Mouse (Mus musculus) testis, adult 2 months (tissue): ENCODE results near the gene Fcho2.

Source experiments
- CTCF ChIP-seq: fragments of 200-500 bp; IDR thresholded peaks from 2 replicates; pipeline ENCODE4 v1.5.1; 2012; ENCODE audit warnings: low read depth, mild to moderate bottlenecking, inconsistent platforms, low read length, moderate library complexity; ENCODE audit not compliant: control insufficient read depth, insufficient read depth, insufficient replicate concordance
- POLR2A ChIP-seq: fragments of 200-500 bp; IDR thresholded peaks from 2 replicates; pipeline ENCODE4 v1.6.1; 2012; ENCODE audit warnings: low read depth, mild to moderate bottlenecking, inconsistent platforms, low read length, moderate library complexity; ENCODE audit not compliant: control insufficient read depth

- no peak for TF ChIP-seq CTCF
- TF ChIP-seq POLR2A: no peak
Observed at GRCm38 (mm10) chr13:98680470-98681060, 134.7 kb downstream of the Fcho2 start.
